Mouse (Mus musculus) MEL (cell line): ENCODE data around the gene Slc29a3. TPM values are rescaled to one million over a fixed set of nuclear protein-coding genes. Genes with fewer than 3 reads are reported as not detected.
"Not testable (repeated sequence)": the region's sequence is repeated elsewhere in the genome, so short reads cannot be mapped to it uniquely, and the experiment has no call there.

Experiments
- DNase-seq: peaks from one replicate; pipeline ENCODE4 v3.0.0; 2011; ENCODE audit warnings: low read depth, low spot score
- H3K27ac ChIP-seq: 2 replicates; pipeline ENCODE4 v1.5.1; 2012; ENCODE audit warnings: low read depth, mild to moderate bottlenecking, control low read depth, low read length, moderate library complexity; ENCODE audit not compliant: control insufficient read depth
- H3K27me3 ChIP-seq, 2 experiments: fragments of 150-350 bp in 1 of 2; sonication (generic) in 1 of 2; 2 replicates each; pipeline ENCODE4 v1.6.1; 2012; ENCODE audit warnings: low read length in 2 of 2, mild to moderate bottlenecking in 2 of 2, improper control_type of control experiment in 1 of 2, moderate library complexity in 1 of 2; ENCODE audit not compliant: insufficient read depth in 2 of 2, control insufficient read depth in 1 of 2
- H3K36me3 ChIP-seq, 2 experiments: 2 replicates each; pipeline ENCODE4 v1.6.1; 2012 to 2014; ENCODE audit warnings: low read length in 2 of 2, improper control_type of control experiment in 1 of 2, inconsistent platforms in 1 of 2, mild to moderate bottlenecking in 1 of 2; ENCODE audit not compliant: insufficient read depth in 2 of 2, control insufficient read depth in 1 of 2
- H3K4me1 ChIP-seq, 2 experiments: fragments of 150-350 bp in 1 of 2; sonication (generic) in 1 of 2; 2 replicates each; pipeline ENCODE4 v1.6.1; 2012; ENCODE audit warnings: low read length in 2 of 2, improper control_type of control experiment in 1 of 2, mild to moderate bottlenecking in 1 of 2; ENCODE audit not compliant: insufficient read depth in 2 of 2, control insufficient read depth in 1 of 2
- H3K4me3 ChIP-seq, 2 experiments: fragments of 150-350 bp in 1 of 2; sonication (generic) in 1 of 2; 2 replicates each; pipeline ENCODE4 v1.5.1; 2012; ENCODE audit warnings: low read depth in 2 of 2, low read length in 2 of 2, mild to moderate bottlenecking in 2 of 2, moderate library complexity in 2 of 2, control low read depth in 1 of 2, improper control_type of control experiment in 1 of 2; ENCODE audit not compliant: control insufficient read depth in 1 of 2, insufficient read depth in 1 of 2
- H3K79me2 ChIP-seq: 2 replicates; pipeline ENCODE4 v1.6.1; 2012; ENCODE audit warnings: mild to moderate bottlenecking, low read length, moderate library complexity; ENCODE audit not compliant: control insufficient read depth, poor library complexity, insufficient read depth
- H3K9ac ChIP-seq: 2 replicates; pipeline ENCODE4 v1.6.1; 2012; ENCODE audit warnings: low read depth, mild to moderate bottlenecking, control low read depth, low read length, moderate library complexity; ENCODE audit not compliant: control insufficient read depth, poor library complexity, severe bottlenecking
- H3K9me3 ChIP-seq: fragments of 150-350 bp; sonication (generic); replicated peaks from 2 replicates; pipeline ENCODE4 v1.6.1; 2012; ENCODE audit warnings: mild to moderate bottlenecking, low read length, improper control_type of control experiment, moderate library complexity; ENCODE audit not compliant: insufficient read depth
- BHLHE40 ChIP-seq: IDR thresholded peaks from 2 replicates; pipeline ENCODE4 v1.6.1; 2012; ENCODE audit warnings: low read depth, mild to moderate bottlenecking, inconsistent platforms, low read length, improper control_type of control experiment, borderline replicate concordance
- CTCF ChIP-seq, 3 experiments: IDR thresholded peaks in 2 of 3; conservative IDR thresholded peaks in 1 of 3; 2 replicates each; pipeline ENCODE4 v1.5.1; 2011 to 2012; ENCODE audit warnings: low read length in 3 of 3, low read depth in 2 of 3, mild to moderate bottlenecking in 2 of 3, improper control_type of control experiment in 1 of 3, inconsistent platforms in 1 of 3, mixed read lengths in 1 of 3, moderate library complexity in 1 of 3; ENCODE audit not compliant: control insufficient read depth in 1 of 3, insufficient read depth in 1 of 3, poor library complexity in 1 of 3, severe bottlenecking in 1 of 3
- ELF1 ChIP-seq: IDR thresholded peaks from 2 replicates; pipeline ENCODE4 v1.6.1; 2014; ENCODE audit warnings: low read depth, mild to moderate bottlenecking, inconsistent platforms, low read length, improper control_type of control experiment, moderate library complexity
- EP300 ChIP-seq, 2 experiments: IDR thresholded peaks; 2 replicates each; pipeline ENCODE4 v1.6.1; 2011; ENCODE audit warnings: improper control_type of control experiment in 2 of 2, low read length in 2 of 2, low read depth in 1 of 2, mild to moderate bottlenecking in 1 of 2
- GABPA ChIP-seq: IDR thresholded peaks from 2 replicates; pipeline ENCODE4 v1.6.1; 2012; ENCODE audit warnings: low read depth, mild to moderate bottlenecking, inconsistent platforms, low read length, improper control_type of control experiment, moderate library complexity
- GATA1 ChIP-seq: IDR thresholded peaks from 2 replicates; pipeline ENCODE4 v1.6.1; 2011; ENCODE audit warnings: low read depth, low read length, improper control_type of control experiment
- HCFC1 ChIP-seq: IDR thresholded peaks from 2 replicates; pipeline ENCODE4 v1.6.1; 2012; ENCODE audit warnings: low read depth, mild to moderate bottlenecking, inconsistent platforms, low read length, improper control_type of control experiment, moderate library complexity
- JUND ChIP-seq: IDR thresholded peaks from 2 replicates; pipeline ENCODE4 v1.6.1; 2011; ENCODE audit warnings: low read depth, mild to moderate bottlenecking, improper control_type of control experiment, low read length
- KAT2A ChIP-seq: conservative IDR thresholded peaks from 2 replicates; pipeline ENCODE4 v1.6.1; 2012; ENCODE audit warnings: low read depth, low read length, improper control_type of control experiment, inconsistent platforms
- MAFK ChIP-seq: IDR thresholded peaks from 2 replicates; pipeline ENCODE4 v1.6.1; 2011; ENCODE audit warnings: low read depth, mild to moderate bottlenecking, low read length, improper control_type of control experiment, borderline replicate concordance
- MAX ChIP-seq: IDR thresholded peaks from 2 replicates; pipeline ENCODE4 v1.6.1; 2011; ENCODE audit warnings: low read length, improper control_type of control experiment
- MEF2A ChIP-seq: IDR thresholded peaks from 2 replicates; pipeline ENCODE4 v1.6.1; 2014; ENCODE audit warnings: low read depth, mild to moderate bottlenecking, inconsistent platforms, low read length, improper control_type of control experiment; ENCODE audit not compliant: poor library complexity, insufficient replicate concordance, severe bottlenecking; ENCODE audit errors: extremely low read depth
- MXI1 ChIP-seq: IDR thresholded peaks from 2 replicates; pipeline ENCODE4 v1.6.1; 2011; ENCODE audit warnings: mild to moderate bottlenecking, low read depth, low read length, improper control_type of control experiment
- NELFE ChIP-seq: IDR thresholded peaks from 2 replicates; pipeline ENCODE4 v1.6.1; 2011; ENCODE audit warnings: low read depth, low read length, improper control_type of control experiment
- SMC3 ChIP-seq: IDR thresholded peaks from 2 replicates; pipeline ENCODE4 v1.6.1; 2011; ENCODE audit warnings: low read depth, low read length, improper control_type of control experiment
- TAL1 ChIP-seq: IDR thresholded peaks from 2 replicates; pipeline ENCODE4 v1.6.1; 2012; ENCODE audit warnings: mild to moderate bottlenecking, inconsistent platforms, low read length, moderate library complexity, mixed read lengths
- TCF12 ChIP-seq: IDR thresholded peaks from 2 replicates; pipeline ENCODE4 v1.6.1; 2014; ENCODE audit warnings: low read depth, mild to moderate bottlenecking, inconsistent platforms, low read length, improper control_type of control experiment, moderate library complexity
- ZC3H11A ChIP-seq: IDR thresholded peaks from 2 replicates; pipeline ENCODE4 v1.6.1; 2012; ENCODE audit warnings: low read depth, mild to moderate bottlenecking, inconsistent platforms, low read length, improper control_type of control experiment
- ZMIZ1 ChIP-seq: IDR thresholded peaks from 2 replicates; pipeline ENCODE4 v1.6.1; 2012; ENCODE audit warnings: low read depth, mild to moderate bottlenecking, inconsistent platforms, low read length, improper control_type of control experiment, moderate library complexity
- ZNF384 ChIP-seq: IDR thresholded peaks from 2 replicates; pipeline ENCODE4 v1.6.1; 2012; ENCODE audit warnings: low read depth, mild to moderate bottlenecking, inconsistent platforms, low read length, improper control_type of control experiment
- polyA plus RNA-seq, 2 experiments: library from polyadenylated mRNA; stranded (reverse) in 1 of 2; unstranded in 1 of 2; fragments of >175 nt in 1 of 2; fragments of >200 nt in 1 of 2; gene quantifications; 2 replicates each; pipeline versions ENCODE4 v1.2.1 to v1.2.4; 2012; ENCODE audit warnings: low replicate concordance in 2 of 2, low read depth in 1 of 2; ENCODE audit not compliant: insufficient read length in 2 of 2, insufficient read depth in 1 of 2, missing spikeins in 1 of 2
- total RNA-seq: library from RNA; depleted of rRNA; stranded (reverse); fragments of 300-350 nt; gene quantifications from 2 replicates; pipeline ENCODE4 v1.2.3, GENCODE M21; 2012

Slc29a3 gene
- total and polyA plus RNA-seq, 3 experiments: 2.4 to 46.0 (median 7.7) TPM

GRCm38 (mm10) chr10:60742942-60743341, 9.7 kb downstream of the Slc29a3 start:
- Histone ChIP-seq H3K27me3 (no peaks in the 10 kb centered on the region), H3K79me2 (no peaks in the 10 kb centered on the region), H3K9ac (no peak overlapping the region), H3K4me3 (no peak overlapping the region), H3K27ac (no peak overlapping the region), H3K36me3 (no peaks in the 10 kb centered on the region), H3K4me1 (no peaks in the 10 kb centered on the region)
- no peak for DNase-seq
- TF ChIP-seq MAFK (no peak), BHLHE40 (no peak), MAX (no peak), CTCF (IDR thresholded peaks at IDR 0.05 in 2 of 3, conservative IDR thresholded peaks at IDR 0.05 in 1 of 3; ENCODE audit: control insufficient read depth in 1 of 3, insufficient read depth in 1 of 3, low read depth in 2 of 3, low read length in 3 of 3, poor library complexity in 1 of 3, severe bottlenecking in 1 of 3) (no peak), EP300 (IDR thresholded peaks at IDR 0.05; ENCODE audit: low read depth in 1 of 2, low read length in 2 of 2) (no peak), GABPA (no peak), SMC3 (no peak), HCFC1 (no peak), TCF12 (no peak), GATA1 (no peak), MEF2A (no peak), TAL1 (no peak), ZC3H11A (no peak), MXI1 (no peak), NELFE (no peak), ELF1 (no peak), ZMIZ1 (no peak), JUND (no peak), ZNF384 (no peak), KAT2A (no peak)
- TF ChIP-seq, all 39 proteins: peak for 0
- H3K9me3 ChIP-seq: no peaks in the 10 kb centered on the region

GRCm38 (mm10) chr10:60742296-60742695, 10.3 kb downstream of the Slc29a3 start:
- H3K27ac ChIP-seq, H3K79me2 ChIP-seq, H3K4me1 ChIP-seq, H3K9ac ChIP-seq, H3K9me3 ChIP-seq, H3K4me3 ChIP-seq, DNase-seq, H3K36me3 ChIP-seq, H3K27me3 ChIP-seq: not testable (repeated sequence)
